Mouse (Mus musculus) midbrain, postnatal 0 days (tissue): Measurements from ENCODE around the gene Csnk1e. TPM values are rescaled to one million over a fixed set of nuclear protein-coding genes. Genes with fewer than 3 reads are reported as not detected.

Experiments
- ATAC-seq: fragments of 200-750 bp; cut with Nextera tagmentation; 2 replicates; pipeline ENCODE4 v1.8.0; 2017; ENCODE audit warnings: moderate number of reproducible peaks, mild to moderate bottlenecking, moderate TSS enrichment, moderate library complexity; ENCODE audit not compliant: low FRiP score
- DNase-seq: peaks from one replicate; pipeline ENCODE4 v3.0.0-alpha.2; 2015; ENCODE audit warnings: low spot score
- H3K27ac ChIP-seq: fragments of 300-500 bp; sonication (generic); 2 replicates; pipeline ENCODE4 v1.5.1; 2014; ENCODE audit warnings: low read depth, mild to moderate bottlenecking, low read length, mixed read lengths
- H3K27me3 ChIP-seq: fragments of 300-500 bp; sonication (generic); 2 replicates; pipeline ENCODE4 v1.6.1; 2014; ENCODE audit warnings: low read length, control low read depth, mixed read lengths; ENCODE audit not compliant: insufficient read depth
- H3K36me3 ChIP-seq: fragments of 300-500 bp; sonication (generic); 2 replicates; pipeline ENCODE4 v1.6.1; 2014; ENCODE audit warnings: low read length, control low read depth, mixed read lengths; ENCODE audit not compliant: insufficient read depth
- H3K4me1 ChIP-seq: fragments of 300-500 bp; sonication (generic); 2 replicates; pipeline ENCODE4 v1.6.1; 2014; ENCODE audit warnings: mild to moderate bottlenecking, control low read depth, antibody characterized with exemption, low read length, mixed read lengths; ENCODE audit not compliant: insufficient read depth
- H3K4me2 ChIP-seq: fragments of 300-500 bp; sonication (generic); 2 replicates; pipeline ENCODE4 v1.6.1; 2014; ENCODE audit warnings: low read depth, mild to moderate bottlenecking, low read length, mixed read lengths; ENCODE audit not compliant: poor library complexity, severe bottlenecking
- H3K4me3 ChIP-seq: fragments of 300-500 bp; sonication (generic); 2 replicates; pipeline ENCODE4 v1.5.1; 2014; ENCODE audit warnings: low read depth, mild to moderate bottlenecking, low read length, moderate library complexity
- H3K9ac ChIP-seq: fragments of 300-500 bp; sonication (generic); replicated peaks from 2 replicates; pipeline ENCODE4 v1.6.1; 2014; ENCODE audit warnings: mild to moderate bottlenecking, low read length, moderate library complexity, mixed read lengths; ENCODE audit not compliant: poor library complexity, severe bottlenecking
- H3K9me3 ChIP-seq: fragments of 300-500 bp; sonication (generic); 2 replicates; pipeline ENCODE4 v1.6.1; 2016; ENCODE audit warnings: low read length, control low read depth
- CTCF ChIP-seq: IDR thresholded peaks from 2 replicates; pipeline ENCODE4 v1.5.1; 2016; ENCODE audit warnings: antibody characterized with exemption, mild to moderate bottlenecking
- WGBS: fragments of 180-500 bp; shearing (Covaris S2); extraction: QIAGEN DNeasy Blood & Tissue Kit; methylation state at CpG from one replicate; pipeline ENCODE4 v1.1.7; 2014; 5-methylcytosine and 5-hydroxymethylcytosine counted together
- polyA plus RNA-seq: library from polyadenylated mRNA; unstranded; fragments of >200 nt; fragmentation: Nextera tagmentation; extraction: Ambion mirVana; gene quantifications from 2 replicates; pipeline ENCODE4 v1.2.1, GENCODE M21; 2015
- total RNA-seq: library from RNA; depleted of rRNA; stranded (reverse); fragments of >200 nt; gene quantifications from 2 replicates; pipeline ENCODE4 v1.2.3, GENCODE M21; 2014

Gene Csnk1e
- total and polyA plus RNA-seq, 2 experiments from 2014 or later = 195 to 378 TPM

DNA sequence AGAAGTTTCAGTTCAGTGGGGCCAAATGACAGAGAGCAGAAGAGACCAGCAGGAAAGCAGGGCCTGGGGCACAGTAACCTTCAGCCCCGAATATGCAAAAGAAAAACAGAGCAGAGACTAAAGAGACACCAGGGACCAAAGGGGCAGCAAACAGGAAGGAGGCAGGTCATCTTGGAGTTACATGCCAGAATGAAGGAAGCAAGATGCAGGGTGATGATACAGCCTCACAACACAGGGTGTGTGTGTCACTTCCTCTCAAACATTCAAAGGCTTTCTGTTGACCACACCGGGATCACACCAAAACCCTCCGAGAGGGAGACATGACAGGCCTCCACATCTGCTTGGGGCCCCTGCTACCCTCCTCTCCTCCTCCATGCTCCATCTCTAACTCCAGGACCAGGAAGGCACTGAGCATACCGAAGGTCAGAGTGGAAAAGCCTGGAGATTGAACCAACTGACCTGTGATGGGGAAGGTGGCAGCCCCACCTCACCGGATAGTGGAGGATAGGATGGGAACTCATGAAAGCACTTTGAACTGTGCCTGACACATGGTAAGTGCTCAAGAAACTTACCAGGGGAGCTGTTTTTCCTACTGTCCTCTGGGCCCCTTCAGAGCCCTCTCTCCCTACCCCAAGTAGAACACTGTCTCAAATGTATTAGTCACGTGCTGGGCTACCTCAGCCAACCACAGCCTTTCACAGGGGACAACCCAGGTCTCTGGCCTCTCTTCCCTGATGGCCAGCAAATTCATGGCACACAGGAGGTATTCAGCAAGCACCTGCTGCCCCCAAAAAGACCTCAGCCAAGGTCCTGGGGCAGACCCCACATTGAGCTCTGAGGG, 55.0 kb downstream of the Csnk1e start:
- Histone ChIP-seq H3K9ac (peak overlapping the region; percentile 6; the same call in 1 of the 2 replicates), H3K4me1 (peaks cover 10% of the 10 kb centered on the region)

DNA sequence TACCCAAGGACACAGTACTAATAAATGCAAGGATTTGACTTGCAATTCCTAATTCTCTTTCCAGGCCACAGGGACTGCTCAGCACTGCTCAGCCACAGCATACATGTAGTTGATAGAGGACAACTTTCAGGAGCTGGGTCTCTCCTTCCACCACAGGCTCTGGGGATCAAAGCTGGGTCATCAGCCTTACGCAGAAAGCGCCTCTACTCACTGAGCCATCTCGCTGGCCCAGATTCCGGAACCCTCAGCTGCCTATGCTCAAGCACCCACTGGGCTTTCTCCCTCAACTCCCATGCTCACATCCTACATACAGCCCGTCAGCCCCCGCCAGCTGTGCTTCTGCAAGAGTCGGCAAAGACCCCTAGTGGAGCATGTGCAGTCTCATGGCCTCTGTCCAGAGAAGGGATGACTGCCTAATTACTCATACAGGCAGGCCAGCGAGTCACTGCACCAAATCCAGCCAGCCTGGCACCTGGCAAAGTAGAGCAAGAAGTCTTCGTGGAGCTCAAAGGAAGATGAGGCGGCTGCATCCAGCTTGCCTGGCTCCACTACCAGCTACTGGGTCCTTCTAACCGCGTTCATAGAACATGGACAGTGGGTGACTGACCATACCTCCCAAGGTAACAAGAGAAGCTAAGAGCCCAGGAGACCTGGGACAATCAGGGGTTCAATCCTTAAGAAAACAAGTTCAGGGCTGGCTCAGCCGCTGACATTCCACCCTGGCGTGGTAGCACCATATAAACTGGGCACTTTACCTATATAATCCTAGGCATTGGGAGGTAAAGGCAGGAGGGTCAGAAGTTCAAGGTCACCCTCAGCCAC, 55.9 kb downstream of the Csnk1e start:
- Histone ChIP-seq H3K27me3 (no peaks in the 10 kb centered on the region), H3K4me3 (no peak overlapping the region), H3K9me3 (no peaks in the 10 kb centered on the region), H3K36me3 (0 out of 2 replicates have a peak, but pooled peaks cover 2% of the 10 kb centered on the region), H3K4me1 (peaks cover 10% of the 10 kb centered on the region), H3K4me2 (no peak overlapping the region), H3K9ac (no peak overlapping the region; the same call in 1 of the 2 replicates), H3K27ac (no peak overlapping the region)
- 79% methylated on average over 14 of the region's 14 CpGs for WGBS
- peak; percentile 37 for DNase-seq
- no peak for ATAC-seq
- TF ChIP-seq CTCF = no peak

More for the DNA sequence above, 55.0 kb downstream of the Csnk1e start:
- TF ChIP-seq CTCF = no peak
- 0 out of 2 replicates have a peak, but pooled peaks cover 2% of the 10 kb centered on the region for H3K36me3 ChIP-seq
- no peaks in the 10 kb centered on the region for H3K27me3 ChIP-seq
- peak overlapping the region; percentile 99 for H3K4me3 ChIP-seq
- H3K9me3 ChIP-seq = no peaks in the 10 kb centered on the region
- peak overlapping the region; percentile 89 for H3K4me2 ChIP-seq
- H3K27ac ChIP-seq = no peak overlapping the region
- ATAC-seq = no peak
- 80% methylated on average over 6 of the region's 6 CpGs for WGBS
- DNase-seq = no peak

DNA sequence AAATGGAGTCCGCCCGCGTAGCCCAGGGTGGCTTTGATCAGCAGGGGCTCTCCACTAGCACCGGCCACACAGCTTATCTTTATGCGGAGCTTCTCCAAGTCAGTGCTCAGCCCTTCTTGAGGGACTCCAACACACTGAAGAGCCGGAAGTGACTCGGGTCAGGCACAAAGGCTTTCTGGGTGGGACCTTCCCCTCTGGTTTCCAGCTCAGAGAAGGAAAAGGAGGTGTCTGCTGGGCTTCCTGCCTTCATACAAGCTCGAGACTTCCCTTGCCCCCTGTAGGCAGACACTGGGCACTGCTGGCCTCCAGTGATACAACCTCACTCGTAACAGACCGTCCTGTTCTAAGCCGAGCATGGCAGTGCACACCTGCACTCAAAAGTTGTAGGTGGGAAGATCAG, 58.6 kb downstream of the Csnk1e start:
- no peak overlapping the region for H3K4me2 ChIP-seq
- no peak overlapping the region for H3K9ac ChIP-seq
- peak; percentile 55 for TF ChIP-seq CTCF
- no peaks in the 10 kb centered on the region for H3K27me3 ChIP-seq
- H3K4me3 ChIP-seq = no peak overlapping the region
- DNase-seq = no peak
- no peaks in the 10 kb centered on the region for H3K9me3 ChIP-seq
- H3K27ac ChIP-seq = no peak overlapping the region
- H3K4me1 ChIP-seq = peaks cover 10% of the 10 kb centered on the region
- WGBS = 75% methylated on average over 11 of the region's 11 CpGs
- no peak for ATAC-seq
- 0 out of 2 replicates have a peak, but pooled peaks cover 2% of the 10 kb centered on the region for H3K36me3 ChIP-seq

- Histone ChIP-seq H3K36me3 (0 out of 2 replicates have a peak, but pooled peaks cover 2% of the 10 kb centered on the region), H3K27ac (no peak overlapping the region), H3K27me3 (no peaks in the 10 kb centered on the region), H3K9ac (no peak overlapping the region), H3K4me3 (no peak overlapping the region), H3K9me3 (no peaks in the 10 kb centered on the region), H3K4me1 (no peaks in the 10 kb centered on the region), H3K4me2 (no peak overlapping the region)
- 85% methylated on average over 6 of the region's 6 CpGs for WGBS
- no peak for DNase-seq
- TF ChIP-seq CTCF = no peak
- ATAC-seq = no peak
Observed at GRCm38 (mm10) chr15:79395281-79395680, 60.1 kb downstream of the Csnk1e start.

- ATAC-seq = no peak
- Histone ChIP-seq H3K9me3 (no peaks in the 10 kb centered on the region), H3K36me3 (0 out of 2 replicates have a peak, but pooled peaks cover 2% of the 10 kb centered on the region), H3K27me3 (no peaks in the 10 kb centered on the region), H3K9ac (no peak overlapping the region), H3K27ac (no peak overlapping the region), H3K4me1 (no peaks in the 10 kb centered on the region), H3K4me2 (no peak overlapping the region), H3K4me3 (no peak overlapping the region)
- no peak for TF ChIP-seq CTCF
- 77% methylated on average over 4 of the region's 4 CpGs for WGBS
- DNase-seq = no peak
Observed at GRCm38 (mm10) chr15:79394842-79395241, 60.5 kb downstream of the Csnk1e start.
